Mouse (Mus musculus) retina, adult 2 months (tissue): ENCODE data around the gene Zfp114.
A peak's percentile ranks its signal among the peaks of the same experiment; 100 is the strongest.

Source experiments
- DNase-seq: peaks from one replicate; pipeline ENCODE4 v3.0.0-alpha.2; 2012; ENCODE audit warnings: low read depth, low spot score

Gene Zfp114

GRCm38 (mm10) chr7:24174618-24175336 is at the start of gene Zfp114:
TSS of gene Zfp114 (plus strand) at chr7:24175060.
- DNase-seq = peak; percentile 71

GRCm38 (mm10) chr7:24133425-24133995 is 41.4 kb upstream of the Zfp114 start:
- no peak for DNase-seq

- peak; percentile 83 for DNase-seq
Measured at GRCm38 (mm10) chr7:24133996-24134828, 40.6 kb upstream of the Zfp114 start, which contains the start of gene Zfp235. TSS of gene Zfp235 (plus strand) at chr7:24134169.

GRCm38 (mm10) chr7:24142566-24142965 is 32.3 kb upstream of the Zfp114 start:
- DNase-seq = no peak

- DNase-seq = no peak
Measured at GRCm38 (mm10) chr7:24153272-24153671, 21.6 kb upstream of the Zfp114 start.

GRCm38 (mm10) chr7:24172191-24172590 is 2.7 kb upstream of the Zfp114 start:
- DNase-seq = no peak

GRCm38 (mm10) chr7:24175337-24175711 is 464 bp downstream of the Zfp114 start:
- DNase-seq = no peak

GRCm38 (mm10) chr7:24187611-24188010 is 12.8 kb downstream of the Zfp114 start:
- no peak for DNase-seq

GRCm38 (mm10) chr7:24188901-24189570 is 14.2 kb downstream of the Zfp114 start:
- no peak for DNase-seq

GRCm38 (mm10) chr7:24189571-24189944 is 14.7 kb downstream of the Zfp114 start:
- DNase-seq = no peak

GRCm38 (mm10) chr7:24191361-24191760 is 16.5 kb downstream of the Zfp114 start:
- no peak for DNase-seq

GRCm38 (mm10) chr7:24193157-24193556 is 18.3 kb downstream of the Zfp114 start:
- DNase-seq = no peak

GRCm38 (mm10) chr7:24196961-24197360 is 22.1 kb downstream of the Zfp114 start:
- no peak for DNase-seq

- DNase-seq = peak; percentile 62
Measured at GRCm38 (mm10) chr7:24207488-24208261, 32.8 kb downstream of the Zfp114 start.

GRCm38 (mm10) chr7:24208282-24208886 is 33.5 kb downstream of the Zfp114 start:
- DNase-seq = no peak

- DNase-seq = no peak
Measured at GRCm38 (mm10) chr7:24210296-24210695, 35.4 kb downstream of the Zfp114 start.

- no peak for DNase-seq
Measured at GRCm38 (mm10) chr7:24211343-24211742, 36.5 kb downstream of the Zfp114 start, which contains the start of gene Zfp111. TSS of gene Zfp111 (minus strand) at chr7:24211443.
